Mouse (Mus musculus): ENCODE measurements at regions not wholly inside any gene's neighbourhood (a gene's known extent, or its start where the extent isn't known, plus 50 kb on each side); places are given as distances from the start of the nearest gene placed in this dataset.

GRCm38 (mm10) chr4:105702036-105702435 lies 87.6 kb upstream of the Gm12728 start:
- H3K36me3 ChIP-seq (ENCODE audit: control insufficient read depth, insufficient read depth) = no peaks in the 10 kb centered on the region
- H3K4me2 ChIP-seq (ENCODE audit: low read depth) = no peak overlapping the region
- no peaks in the 10 kb centered on the region for H3K27me3 ChIP-seq (ENCODE audit: control insufficient read depth, insufficient read depth, insufficient read length)
- no peaks in the 10 kb centered on the region for H3K79me2 ChIP-seq (ENCODE audit: control insufficient read depth, insufficient read depth)
- no peak overlapping the region for H3ac ChIP-seq (ENCODE audit: control insufficient read depth, insufficient read length)
- TF ChIP-seq MYOG (IDR thresholded peaks at IDR 0.05; ENCODE audit: control insufficient read depth in 1 of 3, insufficient read depth in 1 of 3, insufficient read length in 2 of 3, low read depth in 2 of 3) (no peak), MAX (IDR thresholded peaks at IDR 0.05; ENCODE audit: low read depth) (no peak), USF1 (IDR thresholded peaks at IDR 0.05; ENCODE audit: low read depth) (no peak), TCF3 (IDR thresholded peaks at IDR 0.05; ENCODE audit: insufficient read length, low read depth) (no peak), REST (IDR thresholded peaks at IDR 0.05; ENCODE audit: insufficient read depth, insufficient read length) (no peak), POLR2AphosphoS2 (IDR thresholded peaks at IDR 0.05; ENCODE audit: insufficient read length, low read depth) (no peak), CEBPB (IDR thresholded peaks at IDR 0.05; ENCODE audit: insufficient read depth, poor library complexity, severe bottlenecking) (no peak), E2F4 (IDR thresholded peaks at IDR 0.05; ENCODE audit: insufficient read depth) (no peak), MYOD1 (IDR thresholded peaks at IDR 0.05; ENCODE audit: control insufficient read depth in 1 of 3, insufficient read length in 2 of 3, low read depth in 2 of 3) (no peak), SRF (IDR thresholded peaks at IDR 0.05; ENCODE audit: control insufficient read depth, insufficient read length, low read depth) (no peak), POLR2A (IDR thresholded peaks at IDR 0.05; ENCODE audit: insufficient read length, low read depth) (no peak), TCF12 (IDR thresholded peaks at IDR 0.05; ENCODE audit: insufficient read depth, poor library complexity, severe bottlenecking) (no peak)
- no peak overlapping the region for H3K4me3 ChIP-seq

DNA sequence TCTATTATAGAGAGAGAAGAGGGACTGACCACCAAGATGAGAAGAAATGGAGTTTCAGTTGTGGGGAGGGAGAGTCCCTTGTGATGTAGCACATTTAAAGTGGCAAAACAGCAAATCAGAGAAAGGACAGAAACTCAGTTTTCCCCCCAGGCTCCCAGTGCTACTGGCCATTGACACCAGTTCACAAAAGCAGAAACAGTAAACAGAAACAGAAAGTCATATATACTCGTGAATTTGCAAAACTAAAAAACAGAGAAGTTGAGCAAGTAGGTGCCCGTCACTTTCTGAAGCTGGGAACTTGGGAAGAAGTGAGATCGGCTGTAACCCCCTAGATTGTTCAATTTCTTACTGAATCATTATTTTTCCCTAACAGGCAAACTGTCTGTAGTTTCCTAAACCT lies 86.3 kb upstream of the Gm12728 start:
- Histone ChIP-seq H3K36me3 (ENCODE audit: control insufficient read depth, insufficient read depth) (no peaks in the 10 kb centered on the region), H3K79me2 (ENCODE audit: control insufficient read depth, insufficient read depth) (no peaks in the 10 kb centered on the region), H3ac (ENCODE audit: control insufficient read depth, insufficient read length) (no peak overlapping the region), H3K4me3 (no peak overlapping the region), H3K27me3 (ENCODE audit: control insufficient read depth, insufficient read depth, insufficient read length) (no peaks in the 10 kb centered on the region), H3K4me2 (ENCODE audit: low read depth) (no peak overlapping the region)
- TF ChIP-seq POLR2A (IDR thresholded peaks at IDR 0.05; ENCODE audit: insufficient read length, low read depth) = no peak

GRCm38 (mm10) chr4:105704271-105704670 lies 85.4 kb upstream of the Gm12728 start:
- no peaks in the 10 kb centered on the region for H3K36me3 ChIP-seq (ENCODE audit: control insufficient read depth, insufficient read depth)
- no peak overlapping the region for H3K4me3 ChIP-seq
- H3K27me3 ChIP-seq (ENCODE audit: control insufficient read depth, insufficient read depth, insufficient read length) = no peaks in the 10 kb centered on the region
- no peak overlapping the region for H3ac ChIP-seq (ENCODE audit: control insufficient read depth, insufficient read length)
- peak overlapping the region; percentile 39 for H3K4me2 ChIP-seq (ENCODE audit: low read depth)
- H3K79me2 ChIP-seq (ENCODE audit: control insufficient read depth, insufficient read depth) = no peaks in the 10 kb centered on the region
- TF ChIP-seq TCF3 (IDR thresholded peaks at IDR 0.05; ENCODE audit: insufficient read length, low read depth) (no peak), CEBPB (IDR thresholded peaks at IDR 0.05; ENCODE audit: insufficient read depth, poor library complexity, severe bottlenecking) (no peak)

GRCm38 (mm10) chr4:105705996-105706395 lies 83.7 kb upstream of the Gm12728 start:
- no peak overlapping the region for H3ac ChIP-seq (ENCODE audit: control insufficient read depth, insufficient read length)
- TF ChIP-seq USF1 (IDR thresholded peaks at IDR 0.05; ENCODE audit: low read depth) = no peak
- no peak for TF ChIP-seq POLR2AphosphoS2 (IDR thresholded peaks at IDR 0.05; ENCODE audit: insufficient read length, low read depth)
- no peak for TF ChIP-seq MYOD1 (IDR thresholded peaks at IDR 0.05; ENCODE audit: control insufficient read depth in 1 of 3, insufficient read length in 2 of 3, low read depth in 2 of 3)
- TF ChIP-seq CEBPB (IDR thresholded peaks at IDR 0.05; ENCODE audit: insufficient read depth, poor library complexity, severe bottlenecking) = peak; percentile 55
- H3K27me3 ChIP-seq (ENCODE audit: control insufficient read depth, insufficient read depth, insufficient read length) = no peaks in the 10 kb centered on the region
- no peak overlapping the region for H3K4me3 ChIP-seq
- H3K36me3 ChIP-seq (ENCODE audit: control insufficient read depth, insufficient read depth) = no peaks in the 10 kb centered on the region
- no peak overlapping the region for H3K4me2 ChIP-seq (ENCODE audit: low read depth)
- H3K79me2 ChIP-seq (ENCODE audit: control insufficient read depth, insufficient read depth) = no peaks in the 10 kb centered on the region

GRCm38 (mm10) chr4:105708080-105708796 lies 81.4 kb upstream of the Gm12728 start:
- Histone ChIP-seq H3K36me3 (ENCODE audit: control insufficient read depth, insufficient read depth) (no peaks in the 10 kb centered on the region), H3K4me2 (ENCODE audit: low read depth) (peak overlapping the region; percentile 18), H3K27me3 (ENCODE audit: control insufficient read depth, insufficient read depth, insufficient read length) (no peaks in the 10 kb centered on the region), H3ac (ENCODE audit: control insufficient read depth, insufficient read length) (no peak overlapping the region), H3K4me3 (no peak overlapping the region), H3K79me2 (ENCODE audit: control insufficient read depth, insufficient read depth) (no peaks in the 10 kb centered on the region)
- no peak for TF ChIP-seq E2F4 (IDR thresholded peaks at IDR 0.05; ENCODE audit: insufficient read depth)
- TF ChIP-seq MAX (IDR thresholded peaks at IDR 0.05; ENCODE audit: low read depth) = no peak
- no peak for TF ChIP-seq USF1 (IDR thresholded peaks at IDR 0.05; ENCODE audit: low read depth)
- no peak for TF ChIP-seq TCF3 (IDR thresholded peaks at IDR 0.05; ENCODE audit: insufficient read length, low read depth)
- TF ChIP-seq POLR2AphosphoS2 (IDR thresholded peaks at IDR 0.05; ENCODE audit: insufficient read length, low read depth) = no peak
- TF ChIP-seq MYOD1 (IDR thresholded peaks at IDR 0.05; ENCODE audit: control insufficient read depth in 1 of 3, insufficient read length in 2 of 3, low read depth in 2 of 3) = no peak
- no peak for TF ChIP-seq TCF12 (IDR thresholded peaks at IDR 0.05; ENCODE audit: insufficient read depth, poor library complexity, severe bottlenecking)
- no peak for TF ChIP-seq POLR2A (IDR thresholded peaks at IDR 0.05; ENCODE audit: insufficient read length, low read depth)
- TF ChIP-seq MYOG (IDR thresholded peaks at IDR 0.05; ENCODE audit: control insufficient read depth in 1 of 3, insufficient read depth in 1 of 3, insufficient read length in 2 of 3, low read depth in 2 of 3) = no peak
- no peak for TF ChIP-seq REST (IDR thresholded peaks at IDR 0.05; ENCODE audit: insufficient read depth, insufficient read length)
- no peak for TF ChIP-seq CEBPB (IDR thresholded peaks at IDR 0.05; ENCODE audit: insufficient read depth, poor library complexity, severe bottlenecking)
- no peak for TF ChIP-seq SRF (IDR thresholded peaks at IDR 0.05; ENCODE audit: control insufficient read depth, insufficient read length, low read depth)

Data from myocyte (in vitro differentiated cells).